Comparison of ENCODE assay signal across 24 mouse cellular contexts in genomic region chr2:7309324-7309723, GRCm38 (mm10).
DNase-seq lines count a peak whose midpoint lies in the region; ATAC-seq and TF ChIP-seq lines count a peak whose summit lies in the region.
"Had no signal": no experiment of that assay in that cellular context is flagged by ENCODE, and none has a peak within 500 bp of the region (broad histone marks: within the 10 kb centered on the region; RNA-seq: fewer than 3 reads in every experiment).

No protein-coding gene starts in this region.

- no peak overlapping the region for H3K9ac ChIP-seq in forebrain, embryonic 13.5 days
- H3K9ac ChIP-seq in hindbrain, embryonic 13.5 days: no peak overlapping the region
- no peak overlapping the region for H3K9ac ChIP-seq in midbrain, embryonic 14.5 days (replicated peaks; ENCODE audit: low read length)
- H3K9ac ChIP-seq in lung, postnatal 0 days (replicated peaks; ENCODE audit: low read depth): no peak overlapping the region
- H3K9ac ChIP-seq: embryonic facial prominence, embryonic 15.5 days; heart, embryonic 13.5 days; intestine, embryonic 15.5 days; kidney, embryonic 15.5 days; neural tube, embryonic 13.5 days had no signal

- H3K27me3 ChIP-seq in forebrain, embryonic 13.5 days: no peaks in the 10 kb centered on the region
- no peaks in the 10 kb centered on the region for H3K27me3 ChIP-seq in hindbrain, embryonic 13.5 days
- no peaks in the 10 kb centered on the region for H3K27me3 ChIP-seq in midbrain, embryonic 14.5 days (ENCODE audit: control insufficient read depth, insufficient read depth, low read length)
- H3K27me3 ChIP-seq in lung, postnatal 0 days (replicated peaks; ENCODE audit: insufficient read depth, low read length): no peaks in the 10 kb centered on the region
- H3K27me3 ChIP-seq: embryonic facial prominence, embryonic 15.5 days; heart, embryonic 13.5 days; intestine, embryonic 15.5 days; kidney, embryonic 15.5 days; neural tube, embryonic 13.5 days had no signal

- TF ChIP-seq CTCF in layer of hippocampus, adult 2 months (conservative IDR thresholded peaks at IDR 0.05): no peak
- no peak for TF ChIP-seq CTCF in lung, postnatal 0 days (IDR thresholded peaks at IDR 0.05)

- no peaks in the 10 kb centered on the region for H3K9me3 ChIP-seq in forebrain, embryonic 13.5 days (replicated peaks)
- H3K9me3 ChIP-seq in hindbrain, embryonic 13.5 days: no peaks in the 10 kb centered on the region
- no peaks in the 10 kb centered on the region for H3K9me3 ChIP-seq in midbrain, embryonic 14.5 days (ENCODE audit: control insufficient read depth, low read length)
- no peaks in the 10 kb centered on the region for H3K9me3 ChIP-seq in lung, postnatal 0 days (ENCODE audit: low read length)
- H3K9me3 ChIP-seq: embryonic facial prominence, embryonic 15.5 days; G1E; heart, embryonic 13.5 days; intestine, embryonic 15.5 days; kidney, embryonic 15.5 days; neural tube, embryonic 13.5 days had no signal

- H3K4me1 ChIP-seq in forebrain, embryonic 13.5 days: peaks cover 48% of the 10 kb centered on the region
- peaks cover 24% of the 10 kb centered on the region for H3K4me1 ChIP-seq in hindbrain, embryonic 13.5 days (replicated peaks)
- H3K4me1 ChIP-seq in midbrain, embryonic 14.5 days (ENCODE audit: control insufficient read depth, insufficient read depth, low read length): peaks cover 18% of the 10 kb centered on the region
- H3K4me1 ChIP-seq in lung, postnatal 0 days (ENCODE audit: insufficient read depth, low read depth, low read length): no peaks in the 10 kb centered on the region
- H3K4me1 ChIP-seq: embryonic facial prominence, embryonic 15.5 days; heart, embryonic 13.5 days; intestine, embryonic 15.5 days; kidney, embryonic 15.5 days had no signal

- peak; percentile 34; the same call in 1 of the 2 replicates for ATAC-seq in forebrain, embryonic 13.5 days
- ATAC-seq in hindbrain, embryonic 13.5 days (ENCODE audit: low FRiP score): no peak
- no peak for ATAC-seq in midbrain, embryonic 14.5 days (ENCODE audit: low FRiP score, low TSS enrichment)
- no peak for ATAC-seq in lung, postnatal 0 days
- ATAC-seq: activated CD4-positive, CD25-positive, alpha-beta regulatory T cell, adult 4 months; intestine, embryonic 15.5 days had no signal

- no peak overlapping the region for H3K4me3 ChIP-seq in layer of hippocampus, adult 2 months
- H3K4me3 ChIP-seq in forebrain, embryonic 13.5 days: no peak overlapping the region
- H3K4me3 ChIP-seq in hindbrain, embryonic 13.5 days: no peak overlapping the region
- no peak overlapping the region for H3K4me3 ChIP-seq in midbrain, embryonic 14.5 days (replicated peaks; ENCODE audit: low read depth, low read length)
- no peak overlapping the region for H3K4me3 ChIP-seq in lung, postnatal 0 days (ENCODE audit: low read depth, low read length)
- H3K4me3 ChIP-seq: embryonic facial prominence, embryonic 15.5 days; gastrocnemius, adult 2 months; heart, embryonic 13.5 days; intestine, embryonic 15.5 days; kidney, embryonic 15.5 days; neural tube, embryonic 13.5 days had no signal

- H3K4me2 ChIP-seq in forebrain, embryonic 13.5 days: no peak overlapping the region
- H3K4me2 ChIP-seq in hindbrain, embryonic 13.5 days: no peak overlapping the region
- no peak overlapping the region for H3K4me2 ChIP-seq in midbrain, embryonic 14.5 days (ENCODE audit: low read length)
- no peak overlapping the region for H3K4me2 ChIP-seq in lung, postnatal 0 days (replicated peaks; ENCODE audit: low read depth, low read length)
- H3K4me2 ChIP-seq: embryonic facial prominence, embryonic 15.5 days; heart, embryonic 13.5 days; intestine, embryonic 15.5 days; kidney, embryonic 15.5 days had no signal

- 11% methylated on average over 1 of the region's 1 CpGs for WGBS in forebrain, embryonic 13.5 days
- 17% methylated on average over 1 of the region's 1 CpGs for WGBS in hindbrain, embryonic 13.5 days
- WGBS in midbrain, embryonic 14.5 days: 20% methylated on average over 1 of the region's 1 CpGs
- WGBS in lung, postnatal 0 days: 74% methylated on average over 1 of the region's 1 CpGs

- H3K36me3 ChIP-seq in forebrain, embryonic 13.5 days (ENCODE audit: poor library complexity, severe bottlenecking): no peaks in the 10 kb centered on the region
- H3K36me3 ChIP-seq in hindbrain, embryonic 13.5 days: no peaks in the 10 kb centered on the region
- no peaks in the 10 kb centered on the region for H3K36me3 ChIP-seq in midbrain, embryonic 14.5 days (ENCODE audit: control insufficient read depth, insufficient read depth, low read length)
- no peaks in the 10 kb centered on the region for H3K36me3 ChIP-seq in lung, postnatal 0 days (ENCODE audit: insufficient read depth, low read length)
- H3K36me3 ChIP-seq: embryonic facial prominence, embryonic 15.5 days; G1E; heart, embryonic 13.5 days; intestine, embryonic 15.5 days; kidney, embryonic 15.5 days; neural tube, embryonic 13.5 days had no signal

- peak overlapping the region; percentile 80 for H3K27ac ChIP-seq in layer of hippocampus, adult 2 months
- peak overlapping the region; percentile 72 for H3K27ac ChIP-seq in forebrain, embryonic 13.5 days
- H3K27ac ChIP-seq in hindbrain, embryonic 13.5 days: peak overlapping the region; percentile 18; the same call in 1 of the 2 replicates
- H3K27ac ChIP-seq in midbrain, embryonic 14.5 days (replicated peaks; ENCODE audit: low read depth, low read length): peak overlapping the region; percentile 58
- H3K27ac ChIP-seq in lung, postnatal 0 days (ENCODE audit: low read length): no peak overlapping the region
- H3K27ac ChIP-seq: embryonic facial prominence, embryonic 15.5 days; gastrocnemius, adult 2 months; heart, embryonic 13.5 days; intestine, embryonic 15.5 days; kidney, embryonic 15.5 days; neural tube, embryonic 13.5 days had no signal

- DNase-seq in layer of hippocampus, adult 2 months (ENCODE audit: low spot score in 2 of 2): no peak
- no peak for DNase-seq in layer of hippocampus, postnatal 10 days (ENCODE audit: low spot score in 2 of 2)
- DNase-seq in midbrain, embryonic 14.5 days: peak; percentile 25
- DNase-seq in gastrocnemius, postnatal 4 days (ENCODE audit: low spot score in 2 of 2): no peak
- DNase-seq in layer of hippocampus, postnatal 25 days (ENCODE audit: extremely low spot score in 1 of 2, low spot score in 1 of 2): no peak
- no peak for DNase-seq in lung, postnatal 0 days (ENCODE audit: low spot score)
- DNase-seq: adrenal gland, postnatal 10 days; cerebellum, adult 11 months; cerebellum, postnatal 25 days; gastrocnemius, adult 2 months; heart, adult 11 months; heart, postnatal 36 days; liver; lung, postnatal 10 days; thymus, adult 18-20 months had no signal

- TF ChIP-seq EP300 in lung, postnatal 0 days (IDR thresholded peaks at IDR 0.05): no peak
